10 mouse cellular contexts compared by ENCODE assay signal in genomic region chr1:138637850-138638249, GRCm38 (mm10). TPM values are rescaled to one million over a fixed set of nuclear protein-coding genes. Genes with fewer than 3 reads are reported as not detected.
DNase-seq lines count a peak whose midpoint lies in the region; ATAC-seq and TF ChIP-seq lines count a peak whose summit lies in the region.
"Had no signal": no experiment of that assay in that cellular context is flagged by ENCODE, and none has a peak within 500 bp of the region (broad histone marks: within the 10 kb centered on the region; RNA-seq: fewer than 3 reads in every experiment).

No protein-coding gene starts in this region.

- peak; percentile 44 for DNase-seq in heart, adult 8-10 months (ENCODE audit: low spot score)
- no peak for DNase-seq in heart, embryonic 10.5 days (ENCODE audit: low spot score)
- DNase-seq in A20 (ENCODE audit: low read depth, low spot score) (peak; percentile 57), NIH3T3 (ENCODE audit: low read depth) (peak; percentile 65)
- no peak for DNase-seq in lung, adult 2 months
- no peak for DNase-seq in hindbrain, embryonic 14.5 days (ENCODE audit: low spot score)
- DNase-seq in layer of hippocampus, adult 11-12 months (ENCODE audit: low spot score): no peak

- no peaks in the 10 kb centered on the region for H3K9me3 ChIP-seq in heart, embryonic 10.5 days
- no peaks in the 10 kb centered on the region for H3K9me3 ChIP-seq in hindbrain, embryonic 14.5 days (ENCODE audit: control insufficient read depth, low read length)
- H3K9me3 ChIP-seq in midbrain, embryonic 15.5 days: no peaks in the 10 kb centered on the region
- H3K9me3 ChIP-seq: limb, embryonic 15.5 days; neural tube, embryonic 13.5 days had no signal

- H3K27ac ChIP-seq in heart, embryonic 10.5 days: no peak overlapping the region
- no peak overlapping the region for H3K27ac ChIP-seq in hindbrain, embryonic 14.5 days
- no peak overlapping the region for H3K27ac ChIP-seq in midbrain, embryonic 15.5 days
- H3K27ac ChIP-seq: limb, embryonic 15.5 days; neural tube, embryonic 13.5 days had no signal

- no peak for ATAC-seq in hindbrain, embryonic 14.5 days (ENCODE audit: low FRiP score)
- no peak for ATAC-seq in midbrain, embryonic 15.5 days (replicated peaks)

- H3K4me1 ChIP-seq in heart, embryonic 10.5 days: no peaks in the 10 kb centered on the region
- no peaks in the 10 kb centered on the region for H3K4me1 ChIP-seq in lung, adult 2 months (ENCODE audit: control insufficient read depth, insufficient read depth, low read length)
- no peaks in the 10 kb centered on the region for H3K4me1 ChIP-seq in hindbrain, embryonic 14.5 days (replicated peaks; ENCODE audit: control insufficient read depth, insufficient read depth, low read length)
- no peaks in the 10 kb centered on the region for H3K4me1 ChIP-seq in midbrain, embryonic 15.5 days
- H3K4me1 ChIP-seq: limb, embryonic 15.5 days; neural tube, embryonic 13.5 days had no signal

- TF ChIP-seq CTCF in lung, adult 2 months (IDR thresholded peaks at IDR 0.05; ENCODE audit: insufficient read depth, low read length): peak; percentile 65

- H3K9ac ChIP-seq in hindbrain, embryonic 14.5 days: no peak overlapping the region
- H3K9ac ChIP-seq in midbrain, embryonic 15.5 days: no peak overlapping the region
- H3K9ac ChIP-seq: limb, embryonic 15.5 days; neural tube, embryonic 13.5 days had no signal

- no peak for TF ChIP-seq POLR2A in lung, adult 2 months (IDR thresholded peaks at IDR 0.05; ENCODE audit: borderline replicate concordance, extremely low read depth, low read depth, low read length)

- H3K36me3 ChIP-seq in heart, embryonic 10.5 days: no peaks in the 10 kb centered on the region
- no peaks in the 10 kb centered on the region for H3K36me3 ChIP-seq in hindbrain, embryonic 14.5 days (replicated peaks; ENCODE audit: control insufficient read depth, insufficient read depth)
- H3K36me3 ChIP-seq in midbrain, embryonic 15.5 days (replicated peaks): no peaks in the 10 kb centered on the region
- H3K36me3 ChIP-seq: limb, embryonic 15.5 days; neural tube, embryonic 13.5 days had no signal

- H3K4me2 ChIP-seq in hindbrain, embryonic 14.5 days (replicated peaks): no peak overlapping the region
- H3K4me2 ChIP-seq in midbrain, embryonic 15.5 days: no peak overlapping the region
- H3K4me2 ChIP-seq: limb, embryonic 15.5 days; neural tube, embryonic 13.5 days had no signal

- no peaks in the 10 kb centered on the region for H3K27me3 ChIP-seq in heart, embryonic 10.5 days (ENCODE audit: insufficient read depth, poor library complexity, severe bottlenecking)
- no peaks in the 10 kb centered on the region for H3K27me3 ChIP-seq in hindbrain, embryonic 14.5 days (ENCODE audit: control insufficient read depth, insufficient read depth, low read length)
- H3K27me3 ChIP-seq in midbrain, embryonic 15.5 days (replicated peaks): no peaks in the 10 kb centered on the region
- H3K27me3 ChIP-seq: limb, embryonic 15.5 days; neural tube, embryonic 13.5 days had no signal

- no peak overlapping the region for H3K4me3 ChIP-seq in heart, embryonic 10.5 days
- no peak overlapping the region for H3K4me3 ChIP-seq in lung, adult 2 months (replicated peaks; ENCODE audit: extremely low read depth, low read depth, low read length)
- no peak overlapping the region for H3K4me3 ChIP-seq in hindbrain, embryonic 14.5 days (replicated peaks; ENCODE audit: low read length)
- H3K4me3 ChIP-seq in midbrain, embryonic 15.5 days: no peak overlapping the region
- H3K4me3 ChIP-seq: limb, embryonic 15.5 days; neural tube, embryonic 13.5 days had no signal

RNA-seq across cellular contexts. Expression of gene Nek7, which starts 17.9 kb away (rescaled TPM):
- 10 to 100 TPM; 76.3 to 80.2 (median 78.5) TPM for total RNA-seq in heart, adult 8-10 months (2022)
- 35.5 and 40.6 TPM in 2 replicates for polyA plus RNA-seq in heart, embryonic 10.5 days (2016; fragmentation: Nextera tagmentation; extraction: Ambion mirVana)
- 13.6 and 17.3 TPM in 2 replicates for polyA plus RNA-seq in lung, adult 2 months (2012; rRNA removed)
- polyA plus RNA-seq in hindbrain, embryonic 14.5 days (2014; fragmentation: Nextera tagmentation; extraction: Ambion mirVana): 12.4 and 14.9 TPM in 2 replicates
- polyA plus RNA-seq in midbrain, embryonic 15.5 days (2015; fragmentation: Nextera tagmentation; extraction: Ambion mirVana): 17.8 and 21.4 TPM in 2 replicates

Comparison
In these comparisons a context has a peak if more than half of its experiments do, and no peak if none do; other contexts are left out.
1. DNase-seq: peak in heart, adult 8-10 months (single experiment), A20 (single experiment) and NIH3T3 (single experiment); none in heart, embryonic 10.5 days (single experiment), lung, adult 2 months (single experiment), hindbrain, embryonic 14.5 days (single experiment) and layer of hippocampus, adult 11-12 months (single experiment).